Mouse (Mus musculus): Measurements from ENCODE around the gene Taf1a. TPM values are rescaled to one million over a fixed set of nuclear protein-coding genes. Genes with fewer than 3 reads are reported as not detected.

The Taf1a gene
- polyA plus RNA-seq, 1 experiment: 5.7 TPM

DNA sequence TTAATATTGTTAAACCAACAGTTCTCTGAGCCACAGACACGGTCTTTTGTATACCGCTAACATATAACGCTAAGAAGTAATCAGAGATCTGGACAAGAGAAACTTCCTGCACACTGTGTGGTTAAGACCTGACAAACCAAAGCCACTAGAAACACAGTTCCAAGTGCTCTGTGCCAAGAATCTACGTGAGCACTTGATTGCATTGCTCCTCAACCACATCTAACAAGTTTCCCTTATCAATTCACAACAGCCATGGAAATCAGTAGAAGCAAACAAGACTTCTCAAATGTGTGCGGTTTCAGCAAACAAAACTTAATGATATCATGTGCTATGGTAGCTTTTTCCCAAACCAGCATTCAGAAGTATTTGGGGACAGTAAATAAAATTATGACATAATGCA, 26.5 kb upstream of the Taf1a start:
- WGBS: 70% methylated on average over 5 of the region's 5 CpGs
- Histone ChIP-seq H3K27ac (ENCODE audit: insufficient read depth, low read length) (no peak overlapping the region), H3K36me3 (ENCODE audit: control insufficient read depth, insufficient read depth, low read length) (peaks cover 31% of the 10 kb centered on the region), H3K27me3 (ENCODE audit: control insufficient read depth, insufficient read depth, low read length) (no peaks in the 10 kb centered on the region), H3K4me1 (ENCODE audit: control insufficient read depth, insufficient read depth, insufficient read length) (no peaks in the 10 kb centered on the region), H3K4me3 (ENCODE audit: extremely low read depth, insufficient read depth, insufficient read length) (no peak overlapping the region)
- DNase-seq (ENCODE audit: low read depth in 1 of 2, low spot score in 2 of 2): no peak
- no peak for TF ChIP-seq CTCF (IDR thresholded peaks at IDR 0.05; ENCODE audit: extremely low read depth, insufficient read depth, insufficient read length, insufficient replicate concordance)
- no peak for TF ChIP-seq POLR2A (IDR thresholded peaks at IDR 0.05; ENCODE audit: low read depth, low read length)

DNA sequence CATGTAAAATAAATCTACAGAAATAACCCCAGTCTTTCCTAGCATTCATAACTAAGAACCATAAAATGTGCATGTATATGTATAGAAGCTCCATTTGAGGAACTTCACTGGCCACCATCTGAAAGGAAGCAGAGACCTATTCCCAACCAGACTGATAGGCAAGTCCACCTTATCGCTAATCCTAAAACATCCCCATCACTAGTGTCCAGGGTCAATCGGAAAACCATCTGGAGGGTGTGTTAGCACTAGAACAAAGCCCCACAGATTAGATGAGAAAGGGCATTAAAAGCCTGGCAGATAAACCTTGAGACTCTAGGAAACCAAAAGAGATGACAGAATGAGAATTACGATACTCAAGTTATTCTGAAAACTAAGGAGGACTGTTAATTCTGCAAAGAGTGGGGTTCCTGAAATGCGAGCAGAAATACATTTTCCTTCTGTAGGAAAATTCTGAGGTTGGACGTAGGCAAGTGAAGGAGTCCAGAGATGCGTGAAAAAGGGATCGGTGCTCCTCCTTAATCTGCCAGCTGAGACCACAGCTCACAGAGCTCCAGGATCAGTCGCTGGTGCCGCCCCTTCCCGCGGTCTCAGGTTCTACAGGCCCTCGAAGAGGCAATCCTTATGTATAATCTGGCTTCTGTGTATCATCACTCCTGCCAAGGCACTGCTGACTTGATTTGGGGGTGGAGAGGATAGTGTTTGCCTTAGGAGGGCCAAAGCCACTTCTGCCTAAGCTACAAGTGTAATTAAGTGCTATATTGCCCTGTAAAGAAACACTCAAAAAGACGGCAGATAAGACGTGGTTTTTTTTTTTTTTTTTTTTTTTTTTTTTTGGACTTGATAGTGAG, 25.8 kb upstream of the Taf1a start:
- H3K4me3 ChIP-seq (ENCODE audit: extremely low read depth, insufficient read depth, insufficient read length): no peak overlapping the region
- peaks cover 25% of the 10 kb centered on the region for H3K36me3 ChIP-seq (ENCODE audit: control insufficient read depth, insufficient read depth, low read length)
- no peak overlapping the region for H3K27ac ChIP-seq (ENCODE audit: insufficient read depth, low read length)
- TF ChIP-seq POLR2A (IDR thresholded peaks at IDR 0.05; ENCODE audit: low read depth, low read length): no peak
- no peak for TF ChIP-seq CTCF (IDR thresholded peaks at IDR 0.05; ENCODE audit: extremely low read depth, insufficient read depth, insufficient read length, insufficient replicate concordance)
- no peaks in the 10 kb centered on the region for H3K4me1 ChIP-seq (ENCODE audit: control insufficient read depth, insufficient read depth, insufficient read length)
- no peaks in the 10 kb centered on the region for H3K27me3 ChIP-seq (ENCODE audit: control insufficient read depth, insufficient read depth, low read length)
- 89% methylated on average over 14 of the region's 14 CpGs for WGBS
- no peak for DNase-seq (ENCODE audit: low read depth in 1 of 2, low spot score in 2 of 2)

DNA sequence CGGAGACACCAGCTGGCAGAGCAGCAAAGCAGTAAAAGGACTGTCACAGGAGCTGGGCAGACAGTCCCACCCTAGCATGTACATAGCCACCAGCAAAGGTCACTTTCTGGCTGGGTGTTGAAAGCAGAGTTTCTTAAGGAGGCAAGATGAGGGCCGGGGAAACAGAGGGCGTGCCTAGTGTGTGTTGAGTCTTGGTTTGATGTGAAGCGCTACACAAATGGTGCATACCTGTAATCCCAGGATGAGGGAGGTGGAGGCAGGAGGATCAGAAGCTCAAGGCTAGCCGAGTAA, 25.3 kb upstream of the Taf1a start:
- Histone ChIP-seq H3K27me3 (ENCODE audit: control insufficient read depth, insufficient read depth, low read length) (no peaks in the 10 kb centered on the region), H3K4me1 (ENCODE audit: control insufficient read depth, insufficient read depth, insufficient read length) (peaks cover 2% of the 10 kb centered on the region; the same call in 1 of the 2 replicates), H3K27ac (ENCODE audit: insufficient read depth, low read length) (no peak overlapping the region), H3K36me3 (ENCODE audit: control insufficient read depth, insufficient read depth, low read length) (peaks cover 21% of the 10 kb centered on the region), H3K4me3 (ENCODE audit: extremely low read depth, insufficient read depth, insufficient read length) (no peak overlapping the region)
- DNase-seq (ENCODE audit: low read depth in 1 of 2, low spot score in 2 of 2): no peak
- TF ChIP-seq POLR2A (IDR thresholded peaks at IDR 0.05; ENCODE audit: low read depth, low read length) (no peak), CTCF (IDR thresholded peaks at IDR 0.05; ENCODE audit: extremely low read depth, insufficient read depth, insufficient read length, insufficient replicate concordance) (no peak)
- WGBS: 93% methylated on average over 5 of the region's 5 CpGs

DNA sequence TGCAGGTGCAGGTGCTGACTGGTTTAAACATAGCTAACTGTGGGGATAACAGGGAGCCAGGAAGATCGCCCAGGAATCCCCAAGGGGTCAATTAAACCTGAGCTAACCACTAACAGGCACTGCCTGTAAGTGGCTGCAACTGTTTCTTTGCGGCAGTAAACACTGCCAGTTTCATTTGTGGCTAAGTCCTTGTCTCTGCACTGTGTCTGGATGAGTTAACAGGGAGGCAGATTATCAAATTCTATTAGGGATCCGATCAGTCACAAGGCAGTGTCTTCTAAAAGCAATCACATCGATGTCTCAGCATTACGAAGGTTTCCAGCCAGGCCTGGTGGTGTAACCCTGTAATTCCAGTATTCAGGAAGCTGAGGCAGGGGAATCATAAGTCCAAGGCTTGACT, 22.4 kb upstream of the Taf1a start:
- TF ChIP-seq POLR2A (IDR thresholded peaks at IDR 0.05; ENCODE audit: low read depth, low read length): no peak
- TF ChIP-seq CTCF (IDR thresholded peaks at IDR 0.05; ENCODE audit: extremely low read depth, insufficient read depth, insufficient read length, insufficient replicate concordance): no peak
- H3K4me1 ChIP-seq (ENCODE audit: control insufficient read depth, insufficient read depth, insufficient read length): peaks cover 6% of the 10 kb centered on the region; the same call in 1 of the 2 replicates
- no peak overlapping the region for H3K27ac ChIP-seq (ENCODE audit: insufficient read depth, low read length)
- no peaks in the 10 kb centered on the region for H3K27me3 ChIP-seq (ENCODE audit: control insufficient read depth, insufficient read depth, low read length)
- WGBS: 95% methylated on average over 5 of the region's 5 CpGs
- DNase-seq (ENCODE audit: low read depth in 1 of 2, low spot score in 2 of 2): no peak
- peaks cover 10% of the 10 kb centered on the region; the same call in 1 of the 2 replicates for H3K36me3 ChIP-seq (ENCODE audit: control insufficient read depth, insufficient read depth, low read length)
- H3K4me3 ChIP-seq (ENCODE audit: extremely low read depth, insufficient read depth, insufficient read length): no peak overlapping the region

DNA sequence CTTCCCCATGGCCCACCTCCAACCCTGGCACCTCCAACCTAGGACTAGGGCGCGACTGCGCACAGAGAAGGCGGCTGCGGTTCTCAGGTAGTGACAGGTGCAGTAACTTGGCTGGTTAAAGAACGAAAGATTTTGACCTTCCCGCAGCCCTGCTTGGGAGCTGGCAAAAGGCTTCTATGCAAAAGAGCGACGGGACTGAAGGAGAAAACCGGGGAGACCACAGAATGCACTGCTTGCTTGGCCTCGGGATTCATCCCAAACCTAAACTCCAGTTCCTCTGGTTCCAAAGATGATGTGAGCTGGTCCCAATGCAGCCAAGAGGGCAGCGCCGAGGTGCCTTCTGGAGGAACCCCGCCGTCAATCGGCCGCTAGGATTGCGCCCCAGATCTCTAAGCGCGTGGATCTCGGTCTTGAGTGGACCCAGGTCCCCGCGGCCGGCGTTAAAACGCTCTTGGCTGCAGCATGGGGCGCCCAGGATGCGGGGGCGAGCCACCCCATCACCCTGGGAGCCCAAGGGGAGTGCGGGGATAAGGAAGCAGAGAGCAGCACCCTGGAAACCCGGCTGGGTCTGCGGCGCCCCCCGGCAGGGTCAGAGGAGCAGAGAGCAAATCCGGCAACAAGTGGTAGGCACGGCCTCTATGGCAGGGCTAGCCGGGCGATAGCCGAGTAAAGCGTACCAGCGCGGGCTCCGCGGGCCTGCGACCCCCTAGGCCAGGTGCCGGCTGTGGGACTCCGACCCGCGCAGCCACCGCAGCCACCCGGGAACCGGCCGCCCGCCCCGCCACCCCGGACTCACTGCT, 20.0 kb upstream of the Taf1a start:
- WGBS: 7% methylated on average over 50 of the region's 56 CpGs
- DNase-seq (ENCODE audit: low read depth in 1 of 2, low spot score in 2 of 2): no peak
- TF ChIP-seq POLR2A (IDR thresholded peaks at IDR 0.05; ENCODE audit: low read depth, low read length) (no peak), CTCF (IDR thresholded peaks at IDR 0.05; ENCODE audit: extremely low read depth, insufficient read depth, insufficient read length, insufficient replicate concordance) (no peak)

DNA sequence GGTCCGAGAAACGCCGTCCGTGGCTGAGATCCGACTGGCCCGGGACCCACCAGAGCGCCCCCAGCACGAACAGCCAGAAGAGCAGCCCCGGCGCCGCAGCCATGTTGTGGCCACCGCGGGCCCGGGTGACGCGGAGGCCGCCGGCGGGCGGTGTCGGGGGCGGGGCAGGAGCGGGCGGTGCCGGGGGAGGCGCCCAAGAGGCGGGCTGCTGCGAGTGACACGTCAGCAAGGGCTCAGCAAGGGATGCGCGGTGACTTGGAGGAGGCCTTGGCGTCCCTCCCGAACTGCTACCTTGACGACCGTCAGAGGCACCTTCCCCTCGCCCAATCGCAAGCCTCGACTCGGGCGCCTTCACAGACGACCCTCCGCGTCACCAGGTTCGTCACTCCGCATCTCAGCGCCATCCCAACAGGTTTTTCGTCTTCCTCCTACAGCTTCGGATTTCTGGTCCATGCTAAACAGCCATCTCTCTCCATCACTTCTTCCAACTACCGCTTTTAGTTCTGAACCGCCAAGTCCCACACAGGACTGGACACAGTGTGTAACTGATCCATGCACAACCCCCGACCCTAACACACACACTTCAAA, 19.3 kb upstream of the Taf1a start, which contains the start of gene Mia3:
Gene Mia3 (minus strand): TSS at position 127 of the 588 bp plus-strand sequence.
- H3K36me3 ChIP-seq (ENCODE audit: control insufficient read depth, insufficient read depth, low read length): no peaks in the 10 kb centered on the region; the same call in 1 of the 2 replicates
- H3K27me3 ChIP-seq (ENCODE audit: control insufficient read depth, insufficient read depth, low read length): no peaks in the 10 kb centered on the region
- peak; percentile 82 to 92 for DNase-seq (ENCODE audit: low read depth in 1 of 2, low spot score in 2 of 2)
- peak within 1 kb of the TSS; percentile 87 for H3K4me3 ChIP-seq (ENCODE audit: extremely low read depth, insufficient read depth, insufficient read length)
- H3K27ac ChIP-seq (ENCODE audit: insufficient read depth, low read length): peak within 1 kb of the TSS; percentile 10
- 1% methylated on average over 51 of the region's 51 CpGs for WGBS
- TF ChIP-seq POLR2A (IDR thresholded peaks at IDR 0.05; ENCODE audit: low read depth, low read length) (peak; percentile 80), CTCF (IDR thresholded peaks at IDR 0.05; ENCODE audit: extremely low read depth, insufficient read depth, insufficient read length, insufficient replicate concordance) (no peak)
- peaks cover 6% of the 10 kb centered on the region; the same call in 1 of the 2 replicates for H3K4me1 ChIP-seq (ENCODE audit: control insufficient read depth, insufficient read depth, insufficient read length)

More for the DNA sequence above, 20.0 kb upstream of the Taf1a start:
- H3K27me3 ChIP-seq (ENCODE audit: control insufficient read depth, insufficient read depth, low read length): no peaks in the 10 kb centered on the region
- H3K4me1 ChIP-seq (ENCODE audit: control insufficient read depth, insufficient read depth, insufficient read length): peaks cover 6% of the 10 kb centered on the region; the same call in 1 of the 2 replicates
- H3K27ac ChIP-seq (ENCODE audit: insufficient read depth, low read length): no peak overlapping the region; the same call in 1 of the 2 replicates
- peak overlapping the region; percentile 87 for H3K4me3 ChIP-seq (ENCODE audit: extremely low read depth, insufficient read depth, insufficient read length)
- H3K36me3 ChIP-seq (ENCODE audit: control insufficient read depth, insufficient read depth, low read length): peaks cover 3% of the 10 kb centered on the region; the same call in 1 of the 2 replicates
